Mouse (Mus musculus) liver, adult 10 weeks (tissue): Measurements from ENCODE around the gene Mpzl2. TPM values are rescaled to one million over a fixed set of nuclear protein-coding genes. Genes with fewer than 3 reads are reported as not detected.

ENCODE experiments used
- polyA plus RNA-seq: library from polyadenylated mRNA; stranded (reverse); fragments of 350-450 nt; fragmentation: Illumina TruSeq; extraction: RNeasy Lipid Tissue Mini Kit (QIAGEN cat#74804); gene quantifications from one replicate; pipeline ENCODE4 v1.2.3, GENCODE M21; 2014; ENCODE audit warnings: low read depth, low replicate concordance

Mpzl2 gene
- 49.4 TPM for polyA plus RNA-seq

GRCm38 (mm10) chr9:45039499-45039898 is at the start of gene Mpzl2:
Gene Mpzl2, plus strand, starts transcription at chr9:45039799.

GRCm38 (mm10) chr9:45009180-45010078 is 30.2 kb upstream of the Mpzl2 start, which contains the start of gene Cd3e:
Gene Cd3e, minus strand, starts transcription at chr9:45009627.

GRCm38 (mm10) chr9:45055082-45055713 is 15.6 kb downstream of the Mpzl2 start, which contains the start of gene Mpzl3:
Gene Mpzl3, plus strand, starts transcription at chr9:45055186.

GRCm38 (mm10) chr9:45079011-45079410 is 39.4 kb downstream of the Mpzl2 start, which contains the start of gene Jaml:
Gene Jaml, plus strand, starts transcription at chr9:45079183.

Other genes with a start within 250 kb of the Mpzl2 start
- 8.2 TPM for gene Tmem25, start 240.5 kb upstream of the Mpzl2 start, polyA plus RNA-seq
- gene Ttc36, start 236.7 kb upstream of the Mpzl2 start, polyA plus RNA-seq: 104 TPM
- 3.3 TPM for gene Kmt2a, start 158.5 kb upstream of the Mpzl2 start, polyA plus RNA-seq
- gene Atp5l, start 119.1 kb upstream of the Mpzl2 start, polyA plus RNA-seq: 492 TPM
- gene Ube4a, start 74.2 kb upstream of the Mpzl2 start, polyA plus RNA-seq: 56.6 TPM
- 1.4 TPM for gene Cd3g, start 59.4 kb upstream of the Mpzl2 start, polyA plus RNA-seq
- gene Cd3d, start 58.0 kb upstream of the Mpzl2 start, polyA plus RNA-seq: 0.24 TPM
- 0.58 TPM for gene Cd3e, start 30.2 kb upstream of the Mpzl2 start, polyA plus RNA-seq
- gene Mpzl3, start 15.4 kb downstream of the Mpzl2 start, polyA plus RNA-seq: 9.4 TPM
- 2.9 TPM for gene Jaml, start 39.4 kb downstream of the Mpzl2 start, polyA plus RNA-seq
- not detected for gene Scn2b, start 78.0 kb downstream of the Mpzl2 start, polyA plus RNA-seq
- gene Scn4b, start 98.6 kb downstream of the Mpzl2 start, polyA plus RNA-seq: 0.11 TPM
- gene BC049352, start 142.2 kb downstream of the Mpzl2 start, polyA plus RNA-seq: not detected
- not detected for gene Tmprss4, start 164.3 kb downstream of the Mpzl2 start, polyA plus RNA-seq
- gene Il10ra, start 229.3 kb downstream of the Mpzl2 start, polyA plus RNA-seq: 0.69 TPM